Mouse (Mus musculus) neural tube, postnatal 0 days (tissue): ENCODE data around the gene Cntn6. TPM values are rescaled to one million over a fixed set of nuclear protein-coding genes. Genes with fewer than 3 reads are reported as not detected.

Experiments used
- polyA plus RNA-seq: library from polyadenylated mRNA; unstranded; fragments of >200 nt; fragmentation: Nextera tagmentation; extraction: Ambion mirVana; gene quantifications from 2 replicates; pipeline ENCODE4 v1.2.1, GENCODE M21; 2015

The Cntn6 gene
- polyA plus RNA-seq = 19.2 and 20.7 TPM in 2 replicates

DNA sequence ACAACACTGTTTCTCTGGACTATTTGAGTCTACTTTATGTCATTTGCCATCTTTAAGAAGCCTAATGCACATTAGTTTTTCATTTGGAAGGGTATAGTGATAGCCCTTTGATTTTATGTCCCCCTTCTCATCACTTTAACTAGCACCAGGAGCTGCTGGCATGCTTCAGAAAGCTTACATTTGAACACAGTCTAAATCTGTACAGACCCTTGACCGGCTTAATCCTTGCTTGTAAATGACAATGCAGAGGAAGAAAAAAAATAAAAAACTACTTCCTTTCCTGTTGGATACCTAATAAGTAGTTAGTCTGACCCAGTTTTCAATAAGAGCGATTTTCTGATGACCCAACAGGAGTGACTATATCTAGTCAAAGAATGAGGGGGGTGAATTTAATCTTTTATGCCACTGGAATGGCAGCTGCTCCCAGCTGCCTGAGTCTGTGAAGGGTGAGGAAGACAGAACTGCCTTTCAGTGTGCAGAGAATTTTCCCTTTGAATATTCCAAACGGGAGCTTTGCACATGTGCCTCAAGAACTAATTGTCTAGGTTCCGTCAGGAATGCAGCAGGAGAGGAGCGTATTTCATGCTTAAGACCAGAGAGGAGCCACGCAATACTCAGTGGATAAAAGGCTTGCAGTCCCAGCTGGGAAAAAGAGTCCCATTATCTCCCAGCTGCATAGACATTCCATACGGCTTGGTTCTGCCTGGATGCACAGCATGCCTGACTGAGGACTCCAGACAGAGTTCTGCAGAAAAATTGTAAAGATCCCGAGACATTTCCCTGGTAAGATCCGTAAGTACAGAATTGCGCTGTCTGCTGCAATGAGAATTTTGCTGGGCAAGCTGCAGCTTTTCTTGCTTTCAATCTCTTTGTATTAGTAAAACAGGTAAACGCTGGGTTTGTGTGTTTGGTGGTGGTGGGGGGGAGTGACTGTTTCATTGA, at the start of gene Cntn6:
TSS of gene Cntn6 (plus strand) at position 301 of the 942 bp plus-strand sequence.

